Mouse (Mus musculus) activated CD4-positive, CD25-positive, alpha-beta regulatory T cell, adult 9 weeks (primary cell): ENCODE data around the gene Meox1. TPM values are rescaled to one million over a fixed set of nuclear protein-coding genes. Genes with fewer than 3 reads are reported as not detected.

Experiments
- polyA plus RNA-seq: library from polyadenylated mRNA; unstranded; fragments of 100-300 nt; shearing (Covaris generic); gene quantifications from one replicate; pipeline ENCODE4 v1.2.1, GENCODE M21; 2017

Meox1 gene
- polyA plus RNA-seq = not detected

DNA sequence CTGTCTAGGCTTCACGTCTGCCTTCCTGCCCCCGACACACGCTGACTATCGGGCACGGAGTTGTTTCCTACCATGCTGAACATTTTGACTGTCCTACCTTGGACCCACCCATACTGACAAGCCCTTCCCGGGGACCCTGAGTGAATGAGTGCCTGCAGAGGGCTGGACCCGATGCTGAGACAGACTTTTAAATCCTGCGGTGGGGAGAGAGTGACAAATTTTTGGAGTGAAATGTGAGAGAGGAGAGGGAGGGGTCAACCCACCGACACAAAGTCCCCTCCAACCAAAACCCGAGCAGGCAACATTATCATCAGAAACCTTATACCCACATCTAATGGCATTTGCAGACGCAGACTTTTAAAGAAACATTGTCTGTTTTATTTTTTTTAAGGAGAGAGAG is at the start of gene Meox1:
Gene Meox1 (minus strand): TSS at position 171 of the 400 bp plus-strand sequence.

Other genes with a start within 250 kb of the Meox1 start
- 2.7 TPM for gene Arl4d, start 228.8 kb downstream of the Meox1 start, polyA plus RNA-seq
- 60.9 TPM for gene Dhx8, start 161.5 kb downstream of the Meox1 start, polyA plus RNA-seq
- 0.43 TPM for gene Etv4, start 109.0 kb downstream of the Meox1 start, polyA plus RNA-seq
- not detected for gene Sost, start 72.6 kb upstream of the Meox1 start, polyA plus RNA-seq
- not detected for gene Cfap97d1, start 89.9 kb upstream of the Meox1 start, polyA plus RNA-seq
- gene Dusp3, start 92.6 kb upstream of the Meox1 start, polyA plus RNA-seq = 0.29 TPM
- not detected for gene Mpp3, start 134.1 kb upstream of the Meox1 start, polyA plus RNA-seq
- 0.11 TPM for gene Cd300lg, start 147.1 kb upstream of the Meox1 start, polyA plus RNA-seq
- 5.7 TPM for gene Mpp2, start 194.1 kb upstream of the Meox1 start, polyA plus RNA-seq
- gene Ppy, start 206.9 kb upstream of the Meox1 start, polyA plus RNA-seq = not detected
- not detected for gene Pyy, start 213.5 kb upstream of the Meox1 start, polyA plus RNA-seq